Mouse (Mus musculus): ENCODE measurements around the gene Klk1b1.

- TF ChIP-seq EP300 (IDR thresholded peaks at IDR 0.05) (no peak), CTCF (IDR thresholded peaks at IDR 0.05) (no peak)
These were observed 48.5 kb downstream of the Klk1b1 start for GRCm38 (mm10) chr7:44015071-44015470.
